Mouse (Mus musculus) brain, embryonic 14.5 days (tissue): Measurements from ENCODE around the gene Anxa5. TPM values are rescaled to one million over a fixed set of nuclear protein-coding genes. Genes with fewer than 3 reads are reported as not detected.
A peak's percentile ranks its signal among the peaks of the same experiment; 100 is the strongest.

Experiments
- DNase-seq: peaks from one replicate; pipeline ENCODE4 v3.0.0-alpha.2; 2011; ENCODE audit warnings: low read depth
- CTCF ChIP-seq: fragments of 200-500 bp; IDR thresholded peaks from 2 replicates; pipeline ENCODE4 v1.5.1; 2012; ENCODE audit warnings: inconsistent platforms, mild to moderate bottlenecking, moderate library complexity, borderline replicate concordance; ENCODE audit not compliant: insufficient read depth, insufficient read length; ENCODE audit errors: extremely low read depth
- POLR2A ChIP-seq: fragments of 200-500 bp; IDR thresholded peaks from 2 replicates; pipeline ENCODE4 v1.6.1; 2012; ENCODE audit warnings: mild to moderate bottlenecking, inconsistent platforms, borderline replicate concordance; ENCODE audit not compliant: poor library complexity, insufficient read depth, insufficient read length, severe bottlenecking; ENCODE audit errors: extremely low read depth
- polyA plus RNA-seq: library from polyadenylated mRNA; depleted of rRNA; stranded (reverse); fragments of >200 nt; gene quantifications from 2 replicates; pipeline ENCODE4 v1.2.3, GENCODE M21; 2012; rRNA removed

Anxa5 gene
- polyA plus RNA-seq, 1 experiment, result 66.1 TPM

- DNase-seq, result no peak
- TF ChIP-seq POLR2A (no peak), CTCF (no peak)
Measured at GRCm38 (mm10) chr3:36430360-36430759, 45.3 kb downstream of the Anxa5 start.

- no peak for DNase-seq
- no peak for TF ChIP-seq POLR2A
- no peak for TF ChIP-seq CTCF
Measured at GRCm38 (mm10) chr3:36427386-36427785, 48.3 kb downstream of the Anxa5 start.

GRCm38 (mm10) chr3:36409456-36409855, 66.2 kb downstream of the Anxa5 start:
- TF ChIP-seq CTCF, result no peak
- no peak for TF ChIP-seq POLR2A

GRCm38 (mm10) chr3:36406967-36407366, 68.7 kb downstream of the Anxa5 start:
- TF ChIP-seq POLR2A (no peak), CTCF (no peak)
- DNase-seq, result no peak

More at GRCm38 (mm10) chr3:36409456-36409855, 66.2 kb downstream of the Anxa5 start:
- no peak for DNase-seq

GRCm38 (mm10) chr3:36406340-36406739, 69.4 kb downstream of the Anxa5 start:
- TF ChIP-seq POLR2A (no peak), CTCF (no peak)
- DNase-seq, result peak; percentile 64

GRCm38 (mm10) chr3:36401900-36402299, 73.8 kb downstream of the Anxa5 start:
- DNase-seq, result no peak
- TF ChIP-seq CTCF (no peak), POLR2A (no peak)

- TF ChIP-seq POLR2A, result no peak
- no peak for TF ChIP-seq CTCF
- DNase-seq, result peak; percentile 37
Measured at GRCm38 (mm10) chr3:36400657-36401056, 75.0 kb downstream of the Anxa5 start.

Other genes with a start within 250 kb of the Anxa5 start
- 0.33 and 0.37 TPM in 2 replicates for gene 1810062G17Rik, start within 50 bp of the Anxa5 start, polyA plus RNA-seq
- gene Gm11549, start 45.9 kb upstream of the Anxa5 start, polyA plus RNA-seq, result 0.35 and 0.40 TPM in 2 replicates
- 41.2 and 45.7 TPM in 2 replicates for gene Exosc9, start 76.7 kb upstream of the Anxa5 start, polyA plus RNA-seq
- 45.0 and 73.5 TPM in 2 replicates for gene Ccna2, start 96.3 kb upstream of the Anxa5 start, polyA plus RNA-seq
- 13.7 and 15.6 TPM in 2 replicates for gene Bbs7, start 137.6 kb upstream of the Anxa5 start, polyA plus RNA-seq
- 8.7 and 11.9 TPM in 2 replicates for gene Trpc3, start 214.3 kb upstream of the Anxa5 start, polyA plus RNA-seq